Mouse (Mus musculus): ENCODE results near the gene AI481877. TPM values are rescaled to one million over a fixed set of nuclear protein-coding genes. Genes with fewer than 3 reads are reported as not detected.

Gene AI481877
- polyA plus RNA-seq, 1 experiment = 1.0 TPM

- H3K4me1 ChIP-seq (ENCODE audit: control insufficient read depth, insufficient read depth, low read length) = peaks cover 2% of the 10 kb centered on the region
- H3K9me3 ChIP-seq (replicated peaks; ENCODE audit: control insufficient read depth, insufficient read depth, low read length, poor library complexity, severe bottlenecking) = no peaks in the 10 kb centered on the region
- no peaks in the 10 kb centered on the region; the same call in 1 of the 2 replicates for H3K27me3 ChIP-seq (ENCODE audit: control insufficient read depth, insufficient read depth, low read length, poor library complexity, severe bottlenecking)
- TF ChIP-seq CTCF (IDR thresholded peaks at IDR 0.05; ENCODE audit: low read depth, low read length) = no peak
- no peak overlapping the region for H3K27ac ChIP-seq (ENCODE audit: insufficient read depth, low read length)
- H3K9ac ChIP-seq (ENCODE audit: low read depth, poor library complexity, severe bottlenecking) = no peak overlapping the region
- no peaks in the 10 kb centered on the region for H3K36me3 ChIP-seq (ENCODE audit: control insufficient read depth, insufficient read depth, low read length, poor library complexity, severe bottlenecking)
- no peak overlapping the region for H3K4me3 ChIP-seq (ENCODE audit: low read depth, low read length)
Measured at GRCm38 (mm10) chr4:59175929-59176328, 37.1 kb upstream of the AI481877 start.

GRCm38 (mm10) chr4:59175003-59175402 is 36.2 kb upstream of the AI481877 start:
- no peaks in the 10 kb centered on the region for H3K36me3 ChIP-seq (ENCODE audit: control insufficient read depth, insufficient read depth, low read length, poor library complexity, severe bottlenecking)
- H3K9ac ChIP-seq (ENCODE audit: low read depth, poor library complexity, severe bottlenecking) = no peak overlapping the region
- no peak overlapping the region for H3K4me3 ChIP-seq (ENCODE audit: low read depth, low read length)
- no peaks in the 10 kb centered on the region; the same call in 1 of the 2 replicates for H3K27me3 ChIP-seq (ENCODE audit: control insufficient read depth, insufficient read depth, low read length, poor library complexity, severe bottlenecking)
- no peak overlapping the region for H3K27ac ChIP-seq (ENCODE audit: insufficient read depth, low read length)
- TF ChIP-seq EP300 (IDR thresholded peaks at IDR 0.05; ENCODE audit: insufficient read depth, low read depth, low read length) (no peak), POLR2A (IDR thresholded peaks at IDR 0.05; ENCODE audit: insufficient read depth, low read length) (no peak), CTCF (IDR thresholded peaks at IDR 0.05; ENCODE audit: low read depth, low read length) (no peak)
- peaks cover 2% of the 10 kb centered on the region for H3K4me1 ChIP-seq (ENCODE audit: control insufficient read depth, insufficient read depth, low read length)
- no peaks in the 10 kb centered on the region for H3K9me3 ChIP-seq (replicated peaks; ENCODE audit: control insufficient read depth, insufficient read depth, low read length, poor library complexity, severe bottlenecking)

GRCm38 (mm10) chr4:59173181-59173922 is 34.6 kb upstream of the AI481877 start:
- Histone ChIP-seq H3K36me3 (ENCODE audit: control insufficient read depth, insufficient read depth, low read length, poor library complexity, severe bottlenecking) (no peaks in the 10 kb centered on the region), H3K9me3 (replicated peaks; ENCODE audit: control insufficient read depth, insufficient read depth, low read length, poor library complexity, severe bottlenecking) (no peaks in the 10 kb centered on the region), H3K27ac (ENCODE audit: insufficient read depth, low read length) (no peak overlapping the region), H3K4me3 (ENCODE audit: low read depth, low read length) (no peak overlapping the region), H3K9ac (ENCODE audit: low read depth, poor library complexity, severe bottlenecking) (no peak overlapping the region), H3K4me1 (ENCODE audit: control insufficient read depth, insufficient read depth, low read length) (peaks cover 2% of the 10 kb centered on the region), H3K27me3 (ENCODE audit: control insufficient read depth, insufficient read depth, low read length, poor library complexity, severe bottlenecking) (no peaks in the 10 kb centered on the region)
- TF ChIP-seq CTCF (IDR thresholded peaks at IDR 0.05; ENCODE audit: low read depth, low read length) (no peak), EP300 (IDR thresholded peaks at IDR 0.05; ENCODE audit: insufficient read depth, low read depth, low read length) (no peak), POLR2A (IDR thresholded peaks at IDR 0.05; ENCODE audit: insufficient read depth, low read length) (no peak)

- no peaks in the 10 kb centered on the region for H3K36me3 ChIP-seq (ENCODE audit: control insufficient read depth, insufficient read depth, low read length, poor library complexity, severe bottlenecking)
- H3K4me3 ChIP-seq (ENCODE audit: low read depth, low read length) = no peak overlapping the region
- H3K9ac ChIP-seq (ENCODE audit: low read depth, poor library complexity, severe bottlenecking) = no peak overlapping the region
- peaks cover 2% of the 10 kb centered on the region for H3K4me1 ChIP-seq (ENCODE audit: control insufficient read depth, insufficient read depth, low read length)
- no peaks in the 10 kb centered on the region for H3K27me3 ChIP-seq (ENCODE audit: control insufficient read depth, insufficient read depth, low read length, poor library complexity, severe bottlenecking)
- TF ChIP-seq POLR2A (IDR thresholded peaks at IDR 0.05; ENCODE audit: insufficient read depth, low read length) (no peak), EP300 (IDR thresholded peaks at IDR 0.05; ENCODE audit: insufficient read depth, low read depth, low read length) (no peak), CTCF (IDR thresholded peaks at IDR 0.05; ENCODE audit: low read depth, low read length) (no peak)
- no peaks in the 10 kb centered on the region for H3K9me3 ChIP-seq (replicated peaks; ENCODE audit: control insufficient read depth, insufficient read depth, low read length, poor library complexity, severe bottlenecking)
- H3K27ac ChIP-seq (ENCODE audit: insufficient read depth, low read length) = no peak overlapping the region
Measured at GRCm38 (mm10) chr4:59172616-59173015, 33.8 kb upstream of the AI481877 start.

- Histone ChIP-seq H3K9me3 (replicated peaks; ENCODE audit: control insufficient read depth, insufficient read depth, low read length, poor library complexity, severe bottlenecking) (no peaks in the 10 kb centered on the region), H3K27ac (ENCODE audit: insufficient read depth, low read length) (no peak overlapping the region)
Measured at GRCm38 (mm10) chr4:59169981-59170380, 31.2 kb upstream of the AI481877 start.

GRCm38 (mm10) chr4:59167251-59167847 is 28.6 kb upstream of the AI481877 start:
- no peak overlapping the region for H3K9ac ChIP-seq (ENCODE audit: low read depth, poor library complexity, severe bottlenecking)
- no peak overlapping the region for H3K27ac ChIP-seq (ENCODE audit: insufficient read depth, low read length)
- H3K27me3 ChIP-seq (ENCODE audit: control insufficient read depth, insufficient read depth, low read length, poor library complexity, severe bottlenecking) = no peaks in the 10 kb centered on the region

More at GRCm38 (mm10) chr4:59169981-59170380, 31.2 kb upstream of the AI481877 start:
- H3K36me3 ChIP-seq (ENCODE audit: control insufficient read depth, insufficient read depth, low read length, poor library complexity, severe bottlenecking) = no peaks in the 10 kb centered on the region
- H3K4me3 ChIP-seq (ENCODE audit: low read depth, low read length) = no peak overlapping the region
- H3K27me3 ChIP-seq (ENCODE audit: control insufficient read depth, insufficient read depth, low read length, poor library complexity, severe bottlenecking) = no peaks in the 10 kb centered on the region
- no peak overlapping the region for H3K9ac ChIP-seq (ENCODE audit: low read depth, poor library complexity, severe bottlenecking)
- H3K4me1 ChIP-seq (ENCODE audit: control insufficient read depth, insufficient read depth, low read length) = peaks cover 2% of the 10 kb centered on the region
- no peak for TF ChIP-seq POLR2A (IDR thresholded peaks at IDR 0.05; ENCODE audit: insufficient read depth, low read length)
- no peak for TF ChIP-seq EP300 (IDR thresholded peaks at IDR 0.05; ENCODE audit: insufficient read depth, low read depth, low read length)
- no peak for TF ChIP-seq CTCF (IDR thresholded peaks at IDR 0.05; ENCODE audit: low read depth, low read length)

More at GRCm38 (mm10) chr4:59167251-59167847, 28.6 kb upstream of the AI481877 start:
- H3K9me3 ChIP-seq (replicated peaks; ENCODE audit: control insufficient read depth, insufficient read depth, low read length, poor library complexity, severe bottlenecking) = no peaks in the 10 kb centered on the region
- no peak for TF ChIP-seq POLR2A (IDR thresholded peaks at IDR 0.05; ENCODE audit: insufficient read depth, low read length)
- no peak for TF ChIP-seq EP300 (IDR thresholded peaks at IDR 0.05; ENCODE audit: insufficient read depth, low read depth, low read length)
- no peaks in the 10 kb centered on the region for H3K36me3 ChIP-seq (ENCODE audit: control insufficient read depth, insufficient read depth, low read length, poor library complexity, severe bottlenecking)
- H3K4me3 ChIP-seq (ENCODE audit: low read depth, low read length) = no peak overlapping the region
- H3K4me1 ChIP-seq (ENCODE audit: control insufficient read depth, insufficient read depth, low read length) = no peaks in the 10 kb centered on the region
